Mouse (Mus musculus) embryonic facial prominence, embryonic 12.5 days (tissue): ENCODE measurements around the gene Ahsg. TPM values are rescaled to one million over a fixed set of nuclear protein-coding genes. Genes with fewer than 3 reads are reported as not detected.

ENCODE experiments used
- polyA plus RNA-seq: library from polyadenylated mRNA; unstranded; fragments of >200 nt; fragmentation: Nextera tagmentation; extraction: Ambion mirVana; gene quantifications from 2 replicates; pipeline ENCODE4 v1.2.1, GENCODE M21; 2016

Ahsg gene
- polyA plus RNA-seq, 1 experiment from 2014 or later: not detected

Other genes starting within 250 kb of the Ahsg start
- 0.32 and 0.41 TPM in 2 replicates for gene Dgkg, start 234.1 kb upstream of the Ahsg start, polyA plus RNA-seq
- gene Crygs, start 79.7 kb upstream of the Ahsg start, polyA plus RNA-seq: 0.62 and 0.88 TPM in 2 replicates
- 33.8 and 35.2 TPM in 2 replicates for gene Tbccd1, start 33.6 kb upstream of the Ahsg start, polyA plus RNA-seq
- 97.9 and 102 TPM in 2 replicates for gene Dnajb11, start 33.4 kb upstream of the Ahsg start, polyA plus RNA-seq
- gene Fetub, start 27.1 kb downstream of the Ahsg start, polyA plus RNA-seq: not detected in 2 replicates
- gene Hrg, start 59.8 kb downstream of the Ahsg start, polyA plus RNA-seq: not detected in 2 replicates
- not detected in 2 replicates for gene Kng2, start 138.2 kb downstream of the Ahsg start, polyA plus RNA-seq
- 0.14 TPM in 1 of 2 replicates, not detected in the other for gene Kng1, start 166.6 kb downstream of the Ahsg start, polyA plus RNA-seq
- 243 and 251 TPM in 2 replicates for gene Eif4a2, start 216.2 kb downstream of the Ahsg start, polyA plus RNA-seq
- 139 and 150 TPM in 2 replicates for gene Rfc4, start 236.5 kb downstream of the Ahsg start, polyA plus RNA-seq